Mouse (Mus musculus): ENCODE measurements around the gene Hnrnpa3. TPM values are rescaled to one million over a fixed set of nuclear protein-coding genes. Genes with fewer than 3 reads are reported as not detected.
"Not testable (repeated sequence)": the region's sequence is repeated elsewhere in the genome, so short reads cannot be mapped to it uniquely, and the experiment has no call there.

Gene Hnrnpa3
- total RNA-seq (2021), result 100 to 1,000 TPM; 421 to 501 TPM
- long read RNA-seq, experiment 1, full-length matches to known transcripts, result 145 of 171 reads
- long read RNA-seq, experiment 1, partial matches to known transcripts, result 14 of 171 reads
- long read RNA-seq, experiment 1, other reads (novel, unspliced or antisense), result 12 of 171 reads
- long read RNA-seq, experiment 2, full-length matches to known transcripts, result 128 of 164 reads
- long read RNA-seq, experiment 2, partial matches to known transcripts, result 26 of 164 reads
- long read RNA-seq, experiment 2, other reads (novel, unspliced or antisense), result 10 of 164 reads

DNA sequence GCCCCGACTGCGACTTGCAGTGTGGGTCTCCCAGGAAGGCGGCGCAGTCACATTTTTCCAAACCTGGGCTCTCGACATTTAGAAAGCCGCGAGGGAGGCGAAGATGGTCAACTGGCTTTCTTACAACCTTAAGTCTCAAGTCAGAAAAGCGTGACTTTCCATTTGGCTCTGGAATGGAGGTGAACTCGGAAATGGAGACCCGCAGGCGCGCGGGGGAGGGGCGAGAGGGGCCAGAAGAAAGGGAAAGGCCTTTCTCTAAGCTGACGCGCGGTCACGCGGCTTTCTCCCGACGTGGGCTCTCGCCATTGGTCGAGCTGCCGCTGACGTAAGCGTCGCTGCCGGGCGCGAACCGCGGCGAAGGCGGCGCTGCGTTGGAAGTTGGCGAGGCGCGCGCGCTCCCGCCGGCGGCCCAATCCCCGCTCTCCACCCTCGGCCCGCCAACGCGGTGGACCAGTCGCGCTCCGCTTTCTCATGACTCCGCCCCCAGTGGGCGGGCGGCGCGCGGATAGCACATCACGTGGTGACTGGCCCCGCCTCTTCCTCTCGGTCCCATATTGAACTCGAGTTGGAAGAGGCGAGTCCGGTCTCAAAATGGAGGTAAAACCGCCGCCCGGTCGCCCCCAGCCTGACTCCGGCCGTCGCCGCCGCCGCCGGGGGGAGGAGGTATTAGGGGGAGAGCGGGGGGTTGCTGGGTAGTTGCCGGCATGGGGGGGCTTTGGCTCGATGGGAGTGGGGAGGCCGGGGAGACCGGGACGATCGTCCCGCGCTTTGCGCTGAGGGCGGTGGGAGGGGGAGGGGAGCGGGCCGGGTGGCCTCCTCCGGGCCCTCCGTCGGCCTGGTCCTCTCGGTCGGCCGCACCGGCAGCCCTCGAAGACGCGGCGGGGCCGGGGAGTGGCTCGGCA lies at the start of gene Hnrnpa3:
Hnrnpa3 (plus strand) TSS at position 535 of the 902 bp plus-strand sequence.
- peak; percentile 98 for DNase-seq (ENCODE audit: low spot score in 2 of 2)

DNA sequence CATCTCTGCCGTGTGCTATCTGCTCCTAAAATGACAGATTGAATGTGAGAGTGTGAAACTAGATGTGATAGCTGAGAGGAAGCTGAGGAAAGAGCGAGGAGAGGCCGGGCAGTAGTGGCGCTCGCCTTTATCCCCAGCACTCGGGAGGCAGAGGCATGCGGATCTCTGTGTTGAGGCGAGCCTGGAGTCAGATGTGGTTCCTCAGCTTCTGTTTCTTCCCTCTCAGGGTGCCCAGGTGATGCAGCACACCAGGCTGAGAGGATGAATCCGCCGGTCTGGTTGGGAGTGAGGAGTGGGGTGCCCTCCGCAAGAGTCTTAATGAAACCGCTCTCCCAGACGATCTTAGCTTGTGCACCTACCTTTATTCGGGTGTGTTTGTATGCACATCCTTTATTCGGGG lies 49.1 kb upstream of the Hnrnpa3 start:
- DNase-seq (ENCODE audit: low spot score in 2 of 2), result no peak

DNA sequence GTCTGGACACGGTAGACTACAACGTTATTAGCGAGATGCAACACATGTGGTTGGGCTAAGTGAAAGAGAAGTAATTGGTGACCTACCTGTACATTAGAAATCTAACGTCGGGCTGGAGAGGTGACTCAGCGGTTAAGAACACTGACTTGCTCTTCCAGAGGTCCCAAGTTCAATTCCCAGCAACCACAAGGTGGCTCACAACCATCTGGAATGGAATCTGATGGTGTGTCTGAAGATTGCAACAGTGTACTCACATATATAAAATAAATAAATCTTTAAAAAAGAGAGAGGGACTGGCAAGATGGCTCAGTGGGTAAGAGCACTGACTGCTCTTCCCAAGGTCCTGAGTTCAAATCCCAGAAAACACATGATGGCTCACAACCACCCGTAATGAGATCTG lies 48.5 kb upstream of the Hnrnpa3 start:
- DNase-seq (ENCODE audit: low spot score in 2 of 2), result not testable (repeated sequence)

DNA sequence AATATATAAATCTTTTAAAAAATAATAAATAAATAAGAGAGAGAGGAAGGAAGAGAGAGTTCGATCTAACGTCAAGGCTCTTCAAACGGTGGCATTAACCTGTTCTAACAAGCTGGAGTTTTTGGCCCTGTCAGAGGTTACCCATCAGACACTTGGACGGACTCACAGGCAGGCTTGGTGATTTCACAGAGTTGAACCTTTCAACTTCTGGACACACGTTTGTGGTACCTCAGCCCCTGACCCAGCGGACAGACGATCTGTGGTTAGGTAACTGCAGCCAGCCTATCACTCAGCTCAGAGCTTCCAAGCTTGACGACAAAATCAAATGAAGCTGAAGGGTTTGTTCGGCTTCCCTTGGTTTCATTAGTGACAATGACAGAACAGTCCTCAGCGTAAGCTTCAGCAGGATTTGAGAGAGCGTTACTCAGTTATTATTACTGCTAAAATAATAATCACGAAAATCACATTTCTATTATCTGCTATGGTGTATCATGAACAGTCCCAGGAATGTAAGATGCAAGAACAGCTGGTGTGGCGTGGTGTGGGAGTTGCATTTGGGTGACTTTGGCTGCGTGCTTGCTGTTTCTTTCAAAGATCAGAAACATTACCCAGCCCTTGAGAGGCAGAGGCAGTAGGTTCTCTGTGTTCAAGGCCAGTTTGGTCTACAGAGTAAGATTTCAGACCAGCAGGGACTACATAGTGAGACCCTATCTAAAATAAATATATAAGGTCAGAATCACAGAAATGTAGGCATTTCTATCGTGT lies 47.8 kb upstream of the Hnrnpa3 start:
- no peak for DNase-seq (ENCODE audit: low spot score in 2 of 2)

DNA sequence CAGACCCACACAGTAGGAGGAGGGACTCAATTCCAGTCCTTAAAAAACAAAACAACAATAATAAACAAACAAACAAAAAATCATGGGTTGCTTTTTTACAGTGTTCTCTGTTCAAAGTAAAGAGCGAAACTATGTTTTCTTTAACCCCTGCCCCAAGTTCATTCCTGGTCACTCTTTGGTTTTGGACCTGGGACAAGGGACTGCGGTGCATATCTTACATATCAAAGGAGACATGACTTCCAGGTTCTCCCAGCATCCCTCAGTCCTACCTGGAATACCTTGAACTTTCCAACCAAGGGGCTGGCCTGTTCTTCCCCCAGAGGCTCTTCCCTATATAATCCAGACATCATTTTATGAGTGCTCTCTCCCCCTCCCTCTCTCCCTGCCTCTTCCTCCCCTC lies 47.1 kb upstream of the Hnrnpa3 start:
- no peak for DNase-seq (ENCODE audit: low spot score in 2 of 2)

- no peak for DNase-seq (ENCODE audit: low spot score in 2 of 2)
Observed at GRCm38 (mm10) chr2:75612981-75613567, 46.0 kb upstream of the Hnrnpa3 start.

GRCm38 (mm10) chr2:75614577-75614976 lies 44.5 kb upstream of the Hnrnpa3 start:
- no peak for DNase-seq (ENCODE audit: low spot score in 2 of 2)

DNA sequence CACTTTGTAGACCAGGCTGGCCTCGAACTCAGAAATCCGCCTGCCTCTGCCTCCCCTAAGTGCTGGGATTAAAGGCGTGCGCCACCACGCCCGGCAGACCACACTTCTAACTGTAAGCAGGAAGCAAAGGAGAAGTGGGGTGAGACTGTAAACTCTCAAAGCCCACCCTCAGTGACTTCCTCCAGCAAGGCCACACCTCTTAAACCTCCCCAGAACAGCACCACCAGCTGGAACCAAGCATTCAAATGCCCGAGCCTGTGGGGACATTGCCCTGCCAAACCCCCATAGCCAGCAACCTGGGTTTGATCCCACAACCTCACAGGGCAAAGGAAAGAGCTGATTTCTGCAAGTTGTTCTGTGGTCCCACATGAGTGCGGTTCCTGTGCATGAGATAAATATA lies 42.1 kb upstream of the Hnrnpa3 start:
- no peak for DNase-seq (ENCODE audit: low spot score in 2 of 2)

GRCm38 (mm10) chr2:75618712-75619111 lies 40.3 kb upstream of the Hnrnpa3 start:
- no peak for DNase-seq (ENCODE audit: low spot score in 2 of 2)

GRCm38 (mm10) chr2:75621873-75622654 lies 37.0 kb upstream of the Hnrnpa3 start:
- DNase-seq (ENCODE audit: low spot score in 2 of 2), result peak; percentile 31 to 57

- DNase-seq (ENCODE audit: low spot score in 2 of 2), result no peak
Observed at GRCm38 (mm10) chr2:75625086-75625485, 34.0 kb upstream of the Hnrnpa3 start.

DNA sequence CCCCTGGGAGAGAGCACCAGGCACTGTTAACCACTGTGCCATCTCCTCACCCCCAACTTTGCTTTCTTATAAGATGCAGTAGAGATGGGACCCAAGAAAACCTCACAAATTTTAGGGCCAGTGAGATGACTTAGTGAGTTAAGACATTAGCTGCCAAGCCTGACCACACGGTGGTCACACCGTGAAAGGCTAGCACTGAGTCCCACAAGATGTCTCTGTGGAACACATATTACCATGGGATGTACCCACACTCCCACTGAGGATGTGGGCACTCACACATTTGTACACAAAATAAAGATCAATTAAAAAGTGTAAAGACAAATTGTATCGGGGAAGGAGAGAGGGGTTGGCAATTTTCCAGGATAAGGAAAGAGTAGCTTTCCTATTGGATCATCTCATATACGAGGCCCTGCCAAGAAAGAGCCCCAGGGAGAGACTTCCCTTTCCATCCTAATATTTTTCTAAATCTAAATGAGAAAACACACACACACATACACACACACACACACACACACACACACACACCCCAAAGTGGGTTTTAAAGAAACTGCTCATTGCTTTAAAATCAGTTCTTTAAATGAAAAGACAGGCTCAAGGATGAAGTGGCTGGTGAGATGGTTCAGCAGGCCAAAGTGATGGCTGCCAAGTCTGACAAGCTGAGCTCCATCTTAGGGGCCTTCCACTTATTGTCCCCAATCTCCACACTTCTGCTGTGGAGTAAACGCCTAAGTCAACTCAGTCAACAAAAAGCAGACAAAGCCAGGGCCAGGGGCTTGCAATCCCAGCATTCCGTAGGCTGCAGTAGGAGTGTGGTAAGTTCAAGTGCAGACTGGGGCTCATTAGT lies 32.2 kb upstream of the Hnrnpa3 start:
- DNase-seq (ENCODE audit: low spot score in 2 of 2), result no peak

DNA sequence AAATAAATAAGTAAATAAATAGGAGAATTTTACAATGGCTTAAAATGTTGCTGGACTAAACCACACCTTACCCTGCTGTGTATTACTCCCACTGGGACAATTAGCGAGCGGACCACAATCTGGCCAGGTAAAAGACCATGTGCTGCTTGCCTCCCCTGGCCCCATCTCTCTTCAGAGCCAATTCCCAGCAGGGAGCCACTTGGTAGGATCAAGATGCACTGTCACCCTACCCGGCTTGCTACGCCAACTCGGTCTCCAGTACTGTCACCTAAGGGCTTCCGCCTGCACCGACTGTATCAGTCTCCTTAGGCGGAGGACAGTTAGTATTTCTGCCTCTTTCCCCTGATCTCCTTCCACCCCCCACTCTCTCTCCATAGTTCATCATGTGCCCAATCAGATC lies 30.6 kb upstream of the Hnrnpa3 start:
- DNase-seq (ENCODE audit: low spot score in 2 of 2), result no peak

GRCm38 (mm10) chr2:75631421-75631820 lies 27.6 kb upstream of the Hnrnpa3 start:
- no peak for DNase-seq (ENCODE audit: low spot score in 2 of 2)

DNA sequence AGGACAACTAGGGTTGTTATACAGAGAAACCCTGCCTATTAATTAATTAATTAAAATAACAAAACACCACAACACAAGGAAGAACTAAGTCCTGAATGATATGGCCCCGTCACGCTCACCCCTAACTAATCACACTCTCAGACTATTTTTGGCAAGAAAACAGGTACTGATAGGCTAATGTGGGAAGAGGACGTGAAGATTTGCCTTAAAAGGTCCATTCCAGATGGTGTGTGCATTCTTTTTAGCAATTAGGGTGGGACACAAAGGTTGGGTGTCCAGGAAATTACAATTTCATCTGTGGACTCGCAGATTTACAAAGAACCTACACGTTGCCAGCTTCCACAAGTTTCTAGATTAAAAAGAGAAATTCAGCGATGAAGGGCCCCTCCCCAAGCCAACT lies 27.0 kb upstream of the Hnrnpa3 start:
- no peak for DNase-seq (ENCODE audit: low spot score in 2 of 2)

DNA sequence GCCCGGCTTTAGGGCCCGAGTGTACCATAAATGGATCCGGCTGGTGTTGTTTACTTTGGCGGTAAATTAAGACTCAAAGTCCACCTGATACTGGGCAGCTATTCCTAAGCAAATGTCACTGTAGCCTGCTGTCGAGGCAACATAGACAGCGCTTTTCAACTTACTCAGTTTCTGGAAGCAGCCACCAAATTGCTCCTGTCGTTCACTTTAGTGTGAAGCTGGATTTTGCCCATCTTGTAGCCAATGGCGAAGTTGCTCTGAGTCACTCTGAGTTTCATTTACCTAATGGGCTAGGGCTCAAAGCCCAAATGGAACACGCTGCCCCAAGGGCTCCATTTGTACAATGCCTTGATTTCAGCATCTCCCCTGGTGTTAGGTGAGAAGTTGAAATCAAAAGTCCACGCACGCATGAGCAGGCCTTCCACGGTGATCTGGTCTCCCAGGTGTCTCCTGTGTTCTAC lies 26.3 kb upstream of the Hnrnpa3 start:
- no peak for DNase-seq (ENCODE audit: low spot score in 2 of 2)

- no peak for DNase-seq (ENCODE audit: low spot score in 2 of 2)
Observed at GRCm38 (mm10) chr2:75633381-75633780, 25.7 kb upstream of the Hnrnpa3 start.

DNA sequence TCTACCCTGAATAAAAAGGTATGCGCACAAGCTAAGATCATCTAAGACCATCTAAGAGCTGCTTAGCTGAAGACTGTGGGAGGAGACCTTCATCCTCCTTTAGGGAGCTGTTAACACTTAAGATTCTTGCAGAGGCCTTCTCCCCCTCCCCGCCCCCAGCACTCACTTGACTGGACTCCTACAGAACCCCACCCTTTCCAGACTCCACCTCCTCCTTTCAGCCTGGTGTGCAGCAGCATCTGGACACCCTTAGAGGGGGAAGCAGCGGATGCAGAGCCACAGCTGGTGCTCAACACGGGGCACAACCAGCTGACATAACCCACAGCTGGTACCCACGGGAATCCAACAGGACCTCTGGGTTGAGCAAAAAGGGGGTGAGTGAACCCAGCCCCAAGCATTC lies 25.3 kb upstream of the Hnrnpa3 start:
- DNase-seq (ENCODE audit: low spot score in 2 of 2), result no peak

GRCm38 (mm10) chr2:75634431-75634830 lies 24.6 kb upstream of the Hnrnpa3 start:
- not testable (repeated sequence) for DNase-seq (ENCODE audit: low spot score in 2 of 2)
